Mouse (Mus musculus) adrenal gland, postnatal 36 days (tissue): ENCODE measurements around the gene Mllt10. TPM values are rescaled to one million over a fixed set of nuclear protein-coding genes. Genes with fewer than 3 reads are reported as not detected.

Experiments used
- DNase-seq, 2 experiments: peaks; one replicate each; pipeline ENCODE4 v3.0.0; 2021; ENCODE audit warnings: mixed read lengths in 1 of 2
- microRNA-seq: library from miRNA; unstranded; fragments of <30 nt; microRNA quantifications from one replicate; pipeline ENCODE4 v1.2.0, GENCODE M21; 2021
- total RNA-seq, 2 experiments: library from RNA; stranded (reverse); gene quantifications; 2 replicates each; pipeline ENCODE4 v1.2.3; 2021

Gene Mllt10
- total RNA-seq, 2 experiments from 2014 or later = 46.8 to 47.7 TPM

- DNase-seq = no peak
These were observed 146.9 kb downstream of the Mllt10 start for GRCm38 (mm10) chr2:18201820-18202462.

- DNase-seq = no peak
These were observed 147.9 kb downstream of the Mllt10 start for GRCm38 (mm10) chr2:18202923-18203322.

GRCm38 (mm10) chr2:18205118-18205517, 150.1 kb downstream of the Mllt10 start:
- peak; percentile 71 to 79 for DNase-seq

GRCm38 (mm10) chr2:18206811-18207210, 151.8 kb downstream of the Mllt10 start:
- DNase-seq = no peak

- no peak for DNase-seq
These were observed 153.5 kb downstream of the Mllt10 start for GRCm38 (mm10) chr2:18208578-18208977.

GRCm38 (mm10) chr2:18209211-18209823, 154.3 kb downstream of the Mllt10 start:
- DNase-seq = no peak

- no peak for DNase-seq
These were observed 154.9 kb downstream of the Mllt10 start for GRCm38 (mm10) chr2:18209948-18210347.

- DNase-seq = no peak
These were observed 159.0 kb downstream of the Mllt10 start for GRCm38 (mm10) chr2:18214031-18214430.

GRCm38 (mm10) chr2:18217867-18218266, 162.8 kb downstream of the Mllt10 start:
- no peak for DNase-seq

- no peak for DNase-seq
These were observed 163.5 kb downstream of the Mllt10 start for GRCm38 (mm10) chr2:18218500-18218899.

GRCm38 (mm10) chr2:18219136-18219535, 164.1 kb downstream of the Mllt10 start:
- DNase-seq = no peak

- DNase-seq = no peak
These were observed 164.5 kb downstream of the Mllt10 start for GRCm38 (mm10) chr2:18219569-18219968.

GRCm38 (mm10) chr2:18228486-18229062, 173.5 kb downstream of the Mllt10 start:
- no peak for DNase-seq

- peak; percentile 21 to 25 for DNase-seq
These were observed 174.2 kb downstream of the Mllt10 start for GRCm38 (mm10) chr2:18229279-18229678.

- DNase-seq = no peak
These were observed 176.1 kb downstream of the Mllt10 start for GRCm38 (mm10) chr2:18231143-18231542.

- no peak for DNase-seq
These were observed 178.0 kb downstream of the Mllt10 start for GRCm38 (mm10) chr2:18232883-18233567.

GRCm38 (mm10) chr2:18235524-18235923, 180.5 kb downstream of the Mllt10 start:
- DNase-seq = no peak

- no peak for DNase-seq
These were observed 194.2 kb downstream of the Mllt10 start for GRCm38 (mm10) chr2:18249224-18249623.

Small RNAs within 50 kb of the gene (microRNA-seq; reads per million reads assigned to microRNA genes)
- gene Gm23638 (not detected), gene Mir7655 (2.5 reads per million, percentile 3 among the genes with 10 or more reads in this experiment)

Other genes starting within 250 kb of the Mllt10 start
- not detected for gene H2al2a, start 58.3 kb upstream of the Mllt10 start, total RNA-seq
- gene A930004D18Rik, start 17.5 kb upstream of the Mllt10 start, total RNA-seq = 1 to 10 TPM; 1.4 to 1.9 TPM
- 1 to 10 TPM; 2.8 to 4.4 TPM for gene Skida1, start 6.2 kb upstream of the Mllt10 start, total RNA-seq